Mouse (Mus musculus): Measurements from ENCODE around the gene Tbx19. TPM values are rescaled to one million over a fixed set of nuclear protein-coding genes. Genes with fewer than 3 reads are reported as not detected.

Tbx19 gene
- total and polyA plus RNA-seq, 3 experiments: 0.04 to 0.66 (median 0.44) TPM

DNA sequence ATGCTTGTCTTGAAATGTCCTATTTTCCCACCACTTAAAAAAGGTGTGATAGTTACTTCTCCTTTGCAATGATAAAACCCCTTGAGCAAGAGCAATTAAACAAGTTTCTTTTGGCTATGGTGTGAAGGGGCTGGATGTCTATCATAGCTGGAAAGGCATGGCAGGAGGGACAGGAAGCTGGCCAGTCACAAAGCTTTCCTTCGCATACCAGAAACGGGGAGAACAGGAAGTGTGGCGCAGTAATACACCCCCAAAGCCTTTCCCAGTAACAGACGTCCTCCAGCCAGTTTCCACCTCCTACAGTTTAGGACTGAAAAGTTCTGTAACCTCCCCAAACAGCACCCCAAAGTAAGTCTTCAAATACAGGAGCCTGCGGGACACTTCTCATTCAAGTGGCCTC, 9.6 kb upstream of the Tbx19 start:
- in situ Hi-C loops (cut with MboI; ENCODE audit: low pct_ligation_motif_present, low pct_unique_long_range_greater_than_20kb, low sequenced_read_pairs) (no loop called here), dilution Hi-C loops (cut with MboI; ENCODE audit: extremely low pct_ligation_motif_present, extremely low pct_unique_long_range_greater_than_20kb, low sequenced_read_pairs) (no loop called here)
- DNase-seq (ENCODE audit: extremely low read depth): no peak
- Histone ChIP-seq H3K27me3 (replicated peaks) (no peaks in the 10 kb centered on the region), H3K27ac (ENCODE audit: insufficient read depth, low read depth) (no peak overlapping the region), H3K79me2 (replicated peaks; ENCODE audit: control insufficient read depth, extremely low read depth, insufficient read depth, poor library complexity, severe bottlenecking) (no peaks in the 10 kb centered on the region), H3K9me3 (replicated peaks; ENCODE audit: low read length) (peaks cover 2% of the 10 kb centered on the region), H3K36me3 (replicated peaks in 1 of 2; ENCODE audit: control insufficient read depth in 1 of 2, insufficient read depth in 1 of 2, low read length in 1 of 2) (peaks cover 0 to 4% of the 10 kb centered on the region in 2 experiments), H3K4me2 (ENCODE audit: insufficient read depth, low read depth, poor library complexity, severe bottlenecking) (peak overlapping the region; percentile 21; the same call in 1 of the 2 replicates), H3K4me1 (ENCODE audit: control insufficient read depth in 1 of 2, insufficient read depth in 2 of 2) (peaks cover 8 to 15% of the 10 kb centered on the region in 2 experiments; a peak in 3 of 4 replicates), H3K9ac (ENCODE audit: insufficient read depth, low read depth) (no peak overlapping the region), H3K4me3 (replicated peaks in 1 of 3; ENCODE audit: low read depth in 2 of 3, low read length in 2 of 3, poor library complexity in 1 of 3) (no peak overlapping the region)
- no peak for TF ChIP-seq KAT2A (IDR thresholded peaks at IDR 0.05; ENCODE audit: insufficient replicate concordance, low read length)
- TF ChIP-seq ZMIZ1 (IDR thresholded peaks at IDR 0.05; ENCODE audit: low read depth, low read length): no peak
- no peak for TF ChIP-seq UBTF (IDR thresholded peaks at IDR 0.05; ENCODE audit: low read depth, low read length)

DNA sequence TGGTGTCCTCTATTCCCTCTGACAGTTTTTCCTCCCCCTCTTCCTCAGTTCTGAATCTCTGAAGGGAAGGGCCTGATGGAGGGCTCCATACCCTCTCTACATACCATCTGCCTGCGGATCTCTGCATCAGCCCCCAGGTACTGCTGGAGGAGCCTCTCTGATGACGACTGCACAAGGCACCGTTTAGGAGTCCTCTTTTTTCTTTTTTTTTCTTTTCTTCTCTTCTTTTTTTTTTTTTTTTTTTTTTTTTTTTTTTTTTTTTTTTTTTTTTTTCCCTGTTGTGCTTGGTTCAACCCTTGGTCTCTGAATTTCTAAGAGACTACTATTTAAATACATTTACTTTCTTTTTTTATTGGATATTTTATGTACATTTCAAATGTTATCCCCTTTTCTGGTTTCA, 8.9 kb upstream of the Tbx19 start:
- TF ChIP-seq MAX (IDR thresholded peaks at IDR 0.05; ENCODE audit: low read length) (no peak), MAZ (IDR thresholded peaks at IDR 0.05; ENCODE audit: low read depth, low read length) (no peak), RAD21 (IDR thresholded peaks at IDR 0.05; ENCODE audit: low read depth, low read length) (no peak), IRF4 (IDR thresholded peaks at IDR 0.05; ENCODE audit: low read depth, low read length) (no peak), CHD2 (IDR thresholded peaks at IDR 0.05; ENCODE audit: low read length) (no peak), UBTF (IDR thresholded peaks at IDR 0.05; ENCODE audit: low read depth, low read length) (no peak), ZNF384 (IDR thresholded peaks at IDR 0.05; ENCODE audit: low read depth, low read length) (peak; percentile 79), POLR2AphosphoS2 (IDR thresholded peaks at IDR 0.05; ENCODE audit: low read depth, low read length) (no peak)
- dilution Hi-C loops (cut with MboI; ENCODE audit: extremely low pct_ligation_motif_present, extremely low pct_unique_long_range_greater_than_20kb, low sequenced_read_pairs) (no loop called here), in situ Hi-C loops (cut with MboI; ENCODE audit: low pct_ligation_motif_present, low pct_unique_long_range_greater_than_20kb, low sequenced_read_pairs) (no loop called here)

GRCm38 (mm10) chr1:165164920-165165319, 4.3 kb upstream of the Tbx19 start:
- TF ChIP-seq ELF1 (IDR thresholded peaks at IDR 0.05; ENCODE audit: low read depth, low read length) (no peak), TBP (conservative IDR thresholded peaks at IDR 0.05; ENCODE audit: low read depth, low read length) (no peak)
- Histone ChIP-seq H3K79me2 (replicated peaks; ENCODE audit: control insufficient read depth, extremely low read depth, insufficient read depth, poor library complexity, severe bottlenecking) (no peaks in the 10 kb centered on the region), H3K4me3 (replicated peaks in 1 of 3; ENCODE audit: low read depth in 2 of 3, low read length in 2 of 3, poor library complexity in 1 of 3) (no peak overlapping the region), H3K9me3 (replicated peaks; ENCODE audit: low read length) (peaks cover 2% of the 10 kb centered on the region), H3K27me3 (replicated peaks) (no peaks in the 10 kb centered on the region), H3K36me3 (replicated peaks in 1 of 2; ENCODE audit: control insufficient read depth in 1 of 2, insufficient read depth in 1 of 2, low read length in 1 of 2) (no peaks in the 10 kb centered on the region), H3K4me1 (ENCODE audit: control insufficient read depth in 1 of 2, insufficient read depth in 2 of 2) (peaks cover 3 to 18% of the 10 kb centered on the region in 2 experiments; a peak in 2 of 4 replicates), H3K27ac (ENCODE audit: insufficient read depth, low read depth) (no peak overlapping the region), H3K9ac (ENCODE audit: insufficient read depth, low read depth) (no peak overlapping the region), H3K4me2 (ENCODE audit: insufficient read depth, low read depth, poor library complexity, severe bottlenecking) (no peak overlapping the region)
- in situ Hi-C loops (cut with MboI; ENCODE audit: low pct_ligation_motif_present, low pct_unique_long_range_greater_than_20kb, low sequenced_read_pairs) (no loop called here), dilution Hi-C loops (cut with MboI; ENCODE audit: extremely low pct_ligation_motif_present, extremely low pct_unique_long_range_greater_than_20kb, low sequenced_read_pairs) (no loop called here)
- DNase-seq (ENCODE audit: extremely low read depth): no peak

More for the DNA sequence above, 8.9 kb upstream of the Tbx19 start:
- no peak overlapping the region for H3K4me2 ChIP-seq (ENCODE audit: insufficient read depth, low read depth, poor library complexity, severe bottlenecking)
- no peak overlapping the region for H3K4me3 ChIP-seq (replicated peaks in 1 of 3; ENCODE audit: low read depth in 2 of 3, low read length in 2 of 3, poor library complexity in 1 of 3)
- H3K27ac ChIP-seq (ENCODE audit: insufficient read depth, low read depth): no peak overlapping the region
- no peak for DNase-seq (ENCODE audit: extremely low read depth)
- no peaks in the 10 kb centered on the region for H3K27me3 ChIP-seq (replicated peaks)
- H3K4me1 ChIP-seq (ENCODE audit: control insufficient read depth in 1 of 2, insufficient read depth in 2 of 2): peaks cover 8% of the 10 kb centered on the region in 2 experiments; a peak in 2 of 4 replicates
- peaks cover 2% of the 10 kb centered on the region for H3K9me3 ChIP-seq (replicated peaks; ENCODE audit: low read length)
- H3K36me3 ChIP-seq (replicated peaks in 1 of 2; ENCODE audit: control insufficient read depth in 1 of 2, insufficient read depth in 1 of 2, low read length in 1 of 2): no peaks in the 10 kb centered on the region
- H3K79me2 ChIP-seq (replicated peaks; ENCODE audit: control insufficient read depth, extremely low read depth, insufficient read depth, poor library complexity, severe bottlenecking): no peaks in the 10 kb centered on the region
- no peak overlapping the region for H3K9ac ChIP-seq (ENCODE audit: insufficient read depth, low read depth)
